Mouse (Mus musculus): ENCODE measurements around the gene Ireb2.

DNA sequence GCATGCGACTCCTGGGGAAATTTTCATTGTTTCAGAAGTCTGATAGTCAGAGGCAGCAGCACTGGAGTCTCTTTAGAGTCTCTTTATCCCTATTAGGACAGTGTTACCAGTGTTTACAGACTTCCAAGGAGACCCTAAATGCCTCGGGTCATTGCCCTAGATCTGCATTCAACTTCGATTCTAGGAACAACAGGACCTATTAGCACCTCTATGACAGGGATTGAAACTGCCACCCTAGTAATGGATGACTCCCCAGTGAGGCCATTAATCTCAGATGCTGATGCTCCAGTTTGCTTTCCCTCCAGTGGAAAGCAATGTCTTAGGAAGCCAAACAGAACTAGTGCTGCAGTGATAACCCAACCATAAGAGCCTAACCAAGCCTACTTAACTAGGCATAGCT, 6.1 kb upstream of the Ireb2 start:
- TF ChIP-seq POLR2A (IDR thresholded peaks at IDR 0.05; ENCODE audit: control insufficient read depth, low read depth, low read length), result no peak
- no peak for TF ChIP-seq CTCF (IDR thresholded peaks at IDR 0.05; ENCODE audit: control insufficient read depth, insufficient read depth, insufficient replicate concordance, low read depth, low read length)
